Mouse (Mus musculus): ENCODE data around the gene Ttc8. TPM values are rescaled to one million over a fixed set of nuclear protein-coding genes. Genes with fewer than 3 reads are reported as not detected.

The Ttc8 gene
- polyA plus RNA-seq, 1 experiment from 2014 or later = 3.3 TPM

DNA sequence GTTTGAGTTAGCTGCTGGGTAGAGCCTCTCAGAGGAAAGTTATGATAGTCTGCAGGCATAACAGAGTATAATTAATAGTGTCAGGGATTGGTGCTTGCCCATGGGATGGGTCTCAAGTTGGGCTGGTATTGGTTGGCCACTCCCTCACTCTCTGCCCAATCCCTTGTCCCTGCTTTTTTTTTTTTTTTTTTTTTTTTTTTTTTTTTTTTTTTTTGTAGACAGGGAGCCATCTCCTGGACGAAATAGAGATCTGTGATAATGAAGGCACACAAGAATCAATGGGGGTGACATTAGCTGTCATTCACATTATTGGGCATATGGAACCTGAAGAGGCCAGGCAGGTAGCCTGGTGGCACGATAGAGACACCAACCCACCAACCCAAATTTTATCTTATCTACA lies 79.9 kb downstream of the Ttc8 start:
- Histone ChIP-seq H3K9ac (no peak overlapping the region), H3K36me3 (no peaks in the 10 kb centered on the region), H3K27me3 (no peaks in the 10 kb centered on the region), H3K4me3 (replicated peaks) (no peak overlapping the region), H3K27ac (no peak overlapping the region), H3K9me3 (replicated peaks) (no peaks in the 10 kb centered on the region), H3K4me1 (replicated peaks) (peaks cover 22% of the 10 kb centered on the region), H3K4me2 (no peak overlapping the region)
- ATAC-seq (ENCODE audit: low read depth) (no peak), DNase-seq (no peak)
- 49% methylated on average over 2 of the region's 2 CpGs for WGBS (ENCODE audit: insufficient replicate concordance)

DNA sequence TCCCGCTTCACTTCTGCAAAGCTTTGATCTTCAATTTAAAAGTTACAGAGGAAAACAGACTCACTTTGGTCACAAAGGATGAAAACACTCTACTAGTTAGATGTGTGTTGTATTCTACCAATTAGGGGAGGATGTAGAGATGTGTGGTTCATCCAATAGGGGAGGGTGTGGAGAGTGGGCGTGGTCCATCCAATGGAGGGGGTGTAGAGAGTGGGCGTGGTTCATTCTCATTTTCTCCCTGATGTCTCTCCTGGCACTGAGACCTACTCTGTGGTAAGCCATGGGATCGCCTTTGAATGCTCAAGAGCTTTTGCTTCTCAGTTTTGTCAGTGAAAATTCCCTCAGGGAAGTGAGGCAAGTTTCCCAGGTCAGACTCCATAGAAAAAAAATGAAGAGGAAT lies 82.7 kb downstream of the Ttc8 start:
- H3K27ac ChIP-seq = no peak overlapping the region
- no peaks in the 10 kb centered on the region for H3K36me3 ChIP-seq
- DNase-seq (no peak), ATAC-seq (ENCODE audit: low read depth) (no peak)
- no peak overlapping the region for H3K4me3 ChIP-seq (replicated peaks)
- H3K9me3 ChIP-seq (replicated peaks) = no peaks in the 10 kb centered on the region
- WGBS (ENCODE audit: insufficient replicate concordance) = 50% methylated on average over 4 of the region's 4 CpGs
- no peak overlapping the region for H3K4me2 ChIP-seq
- no peaks in the 10 kb centered on the region for H3K27me3 ChIP-seq
- no peak overlapping the region for H3K9ac ChIP-seq
- peaks cover 7% of the 10 kb centered on the region; the same call in 1 of the 2 replicates for H3K4me1 ChIP-seq (replicated peaks)

DNA sequence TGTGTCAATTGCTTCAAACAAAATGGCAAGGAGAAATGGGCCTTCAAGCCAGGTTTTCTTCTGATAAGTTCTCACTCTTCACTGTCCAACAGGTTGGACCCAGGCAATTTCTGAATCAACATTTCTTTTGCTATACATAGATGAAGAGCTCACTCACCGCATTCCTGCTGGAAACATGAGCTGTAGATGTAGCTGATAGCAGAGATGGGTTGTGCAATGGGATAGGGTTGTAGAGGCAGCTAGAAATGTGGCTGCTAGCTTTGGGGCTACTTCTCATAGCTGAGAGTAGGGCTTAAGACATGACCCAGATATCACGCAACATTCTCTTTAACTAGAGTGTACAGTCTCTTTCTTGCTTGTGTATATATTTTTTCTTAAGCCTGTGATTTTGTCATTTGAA lies 84.4 kb downstream of the Ttc8 start:
- WGBS (ENCODE audit: insufficient replicate concordance) = 71% methylated on average over 2 of the region's 2 CpGs
- no peak for DNase-seq
- no peaks in the 10 kb centered on the region for H3K27me3 ChIP-seq
- no peaks in the 10 kb centered on the region for H3K9me3 ChIP-seq (replicated peaks)
- H3K4me3 ChIP-seq (replicated peaks) = no peak overlapping the region
- H3K36me3 ChIP-seq = no peaks in the 10 kb centered on the region
- no peak overlapping the region for H3K9ac ChIP-seq
- H3K4me2 ChIP-seq = no peak overlapping the region
- H3K27ac ChIP-seq = no peak overlapping the region
- no peaks in the 10 kb centered on the region for H3K4me1 ChIP-seq (replicated peaks)
- no peak for ATAC-seq (ENCODE audit: low read depth)

DNA sequence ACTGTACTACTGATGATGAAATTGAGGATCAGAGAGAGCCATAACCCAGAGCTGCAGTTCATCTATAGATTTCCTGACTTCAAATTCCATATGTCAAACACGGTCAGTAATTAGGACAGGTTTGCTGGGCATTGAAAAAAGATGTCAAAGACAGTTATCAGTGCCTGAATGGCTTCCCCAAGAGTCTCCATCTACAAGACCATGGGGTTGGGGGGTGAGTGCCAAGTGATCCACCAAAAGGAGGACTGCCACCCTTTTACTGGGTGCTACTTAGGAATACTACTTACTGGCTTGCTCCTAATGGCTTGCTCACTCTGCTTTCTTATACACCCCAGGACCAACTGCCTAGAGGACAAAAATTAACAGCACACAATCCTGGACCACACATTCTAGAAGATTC lies 88.4 kb downstream of the Ttc8 start:
- 0 out of 2 replicates have a peak, but pooled peaks cover 4% of the 10 kb centered on the region for H3K27me3 ChIP-seq
- DNase-seq (no peak), ATAC-seq (ENCODE audit: low read depth) (no peak)
- H3K4me3 ChIP-seq (replicated peaks) = no peak overlapping the region
- no peak overlapping the region for H3K9ac ChIP-seq
- no peak overlapping the region for H3K27ac ChIP-seq
- no peaks in the 10 kb centered on the region for H3K36me3 ChIP-seq
- no peaks in the 10 kb centered on the region for H3K9me3 ChIP-seq (replicated peaks)
- 68% methylated on average over 1 of the region's 1 CpGs for WGBS (ENCODE audit: insufficient replicate concordance)
- H3K4me1 ChIP-seq (replicated peaks) = no peaks in the 10 kb centered on the region
- no peak overlapping the region for H3K4me2 ChIP-seq

DNA sequence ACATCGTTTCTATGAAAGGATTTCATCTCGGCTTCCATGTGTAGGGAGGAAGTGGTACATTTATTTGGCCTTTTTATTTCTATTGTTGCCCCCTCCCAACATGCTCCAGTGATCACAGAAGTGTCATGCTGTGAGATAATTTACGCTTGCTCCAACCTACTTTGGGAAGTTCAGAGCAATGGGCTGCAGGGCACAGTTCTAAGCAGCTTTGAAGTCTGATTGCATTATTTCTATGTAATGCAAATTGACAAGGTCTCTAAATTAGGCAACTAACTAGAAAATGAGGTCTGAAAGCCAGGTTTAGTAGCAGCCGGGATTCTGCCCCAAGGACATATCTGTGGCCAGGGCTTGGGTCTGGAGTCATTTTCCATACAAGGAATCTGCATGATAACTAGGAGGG lies 89.1 kb downstream of the Ttc8 start:
- DNase-seq (no peak), ATAC-seq (ENCODE audit: low read depth) (no peak)
- WGBS (ENCODE audit: insufficient replicate concordance) = 71% methylated on average over 4 of the region's 4 CpGs
- Histone ChIP-seq H3K9ac (no peak overlapping the region), H3K4me2 (no peak overlapping the region), H3K36me3 (no peaks in the 10 kb centered on the region), H3K27ac (no peak overlapping the region), H3K9me3 (replicated peaks) (no peaks in the 10 kb centered on the region), H3K4me3 (replicated peaks) (no peak overlapping the region), H3K4me1 (replicated peaks) (no peaks in the 10 kb centered on the region), H3K27me3 (0 out of 2 replicates have a peak, but pooled peaks cover 4% of the 10 kb centered on the region)

DNA sequence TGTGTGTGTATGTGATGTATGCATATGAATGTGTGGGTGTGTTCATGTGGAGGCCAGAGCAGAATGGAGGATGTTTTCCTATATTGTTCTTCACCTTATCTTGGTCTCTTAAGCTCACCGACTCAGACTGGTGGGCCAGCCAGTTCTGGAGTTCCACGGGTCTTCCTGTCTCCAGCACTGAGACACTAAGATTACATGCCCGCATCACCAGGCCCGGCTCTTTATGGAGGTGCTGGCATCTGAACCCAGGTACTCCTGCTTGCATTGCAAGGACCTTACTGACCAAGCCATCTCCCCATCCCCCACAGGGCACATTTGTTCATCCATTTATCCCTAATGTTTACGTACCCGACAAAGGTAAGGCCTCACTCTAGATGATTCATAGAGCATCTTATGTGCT lies 89.7 kb downstream of the Ttc8 start:
- no peak for DNase-seq

DNA sequence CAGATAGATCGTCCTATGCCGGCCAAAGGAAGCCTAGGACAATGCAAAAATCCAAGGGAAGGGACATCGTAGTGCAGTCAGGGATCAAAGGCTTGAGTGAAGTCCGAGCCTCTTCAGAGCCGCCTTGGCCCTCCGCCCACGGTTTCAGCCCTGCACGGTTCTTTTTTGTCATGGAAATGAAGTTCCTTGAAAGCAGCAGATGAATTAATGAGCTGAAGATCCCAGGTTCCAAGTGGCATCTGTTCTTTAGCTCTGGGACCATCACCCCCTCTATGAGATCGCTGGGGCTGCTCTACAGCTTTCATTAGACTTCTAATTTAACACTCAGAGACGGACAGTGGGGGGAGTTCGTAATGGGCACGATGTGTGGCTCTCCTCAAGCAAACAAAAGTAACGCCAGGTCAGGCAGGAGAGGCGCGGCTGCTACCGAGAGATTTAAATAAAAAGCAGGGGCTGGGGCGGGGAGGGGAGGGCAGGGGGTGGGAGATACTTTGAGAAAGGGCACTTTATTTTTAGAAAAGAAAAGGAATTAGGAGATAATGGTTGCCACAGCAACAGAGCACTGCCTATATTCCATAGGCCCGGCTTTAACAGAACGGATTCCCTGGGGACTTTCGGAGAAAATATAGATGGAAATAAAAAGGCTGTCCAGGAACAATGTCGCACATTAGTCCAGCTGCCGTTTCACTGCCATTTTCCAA lies 90.9 kb downstream of the Ttc8 start:
- ATAC-seq (ENCODE audit: low read depth) (no peak), DNase-seq (no peak)
- H3K4me1 ChIP-seq (replicated peaks) = no peaks in the 10 kb centered on the region
- H3K9ac ChIP-seq = no peak overlapping the region
- no peak overlapping the region for H3K4me2 ChIP-seq
- H3K9me3 ChIP-seq (replicated peaks) = no peaks in the 10 kb centered on the region
- no peaks in the 10 kb centered on the region for H3K36me3 ChIP-seq
- 27% methylated on average over 22 of the region's 22 CpGs for WGBS (ENCODE audit: insufficient replicate concordance)
- no peak overlapping the region for H3K27ac ChIP-seq
- no peak overlapping the region for H3K4me3 ChIP-seq (replicated peaks)
- H3K27me3 ChIP-seq = 0 out of 2 replicates have a peak, but pooled peaks cover 4% of the 10 kb centered on the region

More for the DNA sequence above, 89.7 kb downstream of the Ttc8 start:
- ATAC-seq (ENCODE audit: low read depth) = no peak
- no peaks in the 10 kb centered on the region for H3K4me1 ChIP-seq (replicated peaks)
- WGBS (ENCODE audit: insufficient replicate concordance) = 80% methylated on average over 6 of the region's 6 CpGs
- H3K9me3 ChIP-seq (replicated peaks) = no peaks in the 10 kb centered on the region
- H3K27me3 ChIP-seq = 0 out of 2 replicates have a peak, but pooled peaks cover 4% of the 10 kb centered on the region
- no peak overlapping the region for H3K9ac ChIP-seq
- no peak overlapping the region for H3K27ac ChIP-seq
- H3K36me3 ChIP-seq = no peaks in the 10 kb centered on the region
- H3K4me3 ChIP-seq (replicated peaks) = no peak overlapping the region
- H3K4me2 ChIP-seq = no peak overlapping the region

DNA sequence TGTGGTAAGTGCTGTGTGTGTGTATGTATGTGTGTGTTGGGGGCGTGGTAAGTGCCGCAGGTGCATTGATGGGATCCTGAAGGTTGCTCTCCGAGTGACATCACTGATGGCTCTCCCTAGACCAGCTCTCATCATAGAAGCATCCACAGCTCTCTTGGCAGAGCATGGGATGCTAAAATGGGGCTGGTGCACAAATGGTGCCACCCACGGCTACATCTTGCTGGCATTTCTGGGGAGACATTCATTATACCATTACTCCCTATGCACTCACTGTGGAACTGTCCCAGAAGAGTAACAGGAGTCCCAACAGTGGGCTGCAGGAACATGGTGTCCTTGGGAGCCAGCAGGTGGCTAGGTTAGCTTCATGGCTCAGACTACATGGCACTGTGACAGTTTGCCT lies 95.5 kb downstream of the Ttc8 start:
- DNase-seq (no peak), ATAC-seq (ENCODE audit: low read depth) (no peak)
- Histone ChIP-seq H3K9ac (no peak overlapping the region), H3K4me1 (replicated peaks) (no peaks in the 10 kb centered on the region), H3K36me3 (no peaks in the 10 kb centered on the region), H3K27me3 (0 out of 2 replicates have a peak, but pooled peaks cover 4% of the 10 kb centered on the region), H3K9me3 (replicated peaks) (no peaks in the 10 kb centered on the region), H3K4me3 (replicated peaks) (no peak overlapping the region), H3K27ac (no peak overlapping the region), H3K4me2 (no peak overlapping the region)
- 76% methylated on average over 4 of the region's 4 CpGs for WGBS (ENCODE audit: insufficient replicate concordance)

DNA sequence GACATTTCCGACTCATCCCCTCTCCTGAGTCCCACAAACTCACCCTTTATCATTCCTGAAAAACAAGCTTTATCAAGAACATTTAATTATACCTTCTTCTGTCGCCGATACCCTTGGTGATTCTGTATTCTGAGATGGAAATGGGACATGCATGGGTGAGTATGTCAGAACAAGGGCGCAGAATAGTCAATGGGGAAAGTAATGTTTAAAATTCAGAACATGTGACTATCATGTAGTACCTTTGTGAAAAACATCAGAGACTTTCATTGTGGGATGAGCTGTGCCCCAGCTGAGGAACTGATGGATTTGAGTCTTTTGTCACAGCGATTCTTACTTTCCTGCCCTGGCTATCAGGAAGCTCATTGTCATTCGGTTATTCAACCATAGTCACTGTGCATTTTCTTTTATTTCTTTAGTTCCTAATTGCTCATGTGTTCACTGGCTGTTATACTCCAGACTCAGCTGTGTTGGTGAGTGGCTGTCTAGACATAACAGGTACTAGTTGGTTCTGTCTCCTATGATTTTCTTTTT lies 104.1 kb downstream of the Ttc8 start:
- WGBS (ENCODE audit: insufficient replicate concordance) = 69% methylated on average over 6 of the region's 6 CpGs
- H3K36me3 ChIP-seq = no peaks in the 10 kb centered on the region
- H3K9ac ChIP-seq = no peak overlapping the region
- H3K27ac ChIP-seq = no peak overlapping the region
- no peaks in the 10 kb centered on the region for H3K4me1 ChIP-seq (replicated peaks)
- ATAC-seq (ENCODE audit: low read depth) (no peak), DNase-seq (no peak)
- H3K9me3 ChIP-seq (replicated peaks) = no peaks in the 10 kb centered on the region
- no peaks in the 10 kb centered on the region; the same call in 1 of the 2 replicates for H3K27me3 ChIP-seq
- H3K4me3 ChIP-seq (replicated peaks) = no peak overlapping the region
- no peak overlapping the region for H3K4me2 ChIP-seq

DNA sequence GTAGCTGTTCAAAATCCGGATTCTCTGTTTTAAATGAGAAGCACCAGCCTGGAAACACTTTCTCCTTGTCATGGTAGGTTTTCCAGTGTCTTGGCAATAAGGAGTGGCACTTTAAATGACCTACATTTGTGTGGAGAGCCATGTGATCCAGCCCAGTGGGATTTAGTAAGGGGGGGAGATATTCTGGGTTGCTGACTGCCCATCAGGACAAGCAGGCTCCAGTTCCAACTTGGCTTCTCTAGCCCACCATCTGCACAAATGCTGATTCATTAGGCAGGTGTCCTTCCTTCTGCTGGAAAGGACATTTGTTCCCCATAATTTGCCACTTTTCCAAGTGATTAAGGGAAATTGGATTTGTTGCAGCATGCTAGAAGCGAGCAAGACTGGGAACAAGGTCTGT lies 105.9 kb downstream of the Ttc8 start:
- H3K27ac ChIP-seq = no peak overlapping the region
- H3K4me2 ChIP-seq = no peak overlapping the region
- H3K9me3 ChIP-seq (replicated peaks) = no peaks in the 10 kb centered on the region
- WGBS (ENCODE audit: insufficient replicate concordance) = 47% methylated on average over 2 of the region's 2 CpGs
- H3K36me3 ChIP-seq = no peaks in the 10 kb centered on the region
- no peak overlapping the region for H3K9ac ChIP-seq
- no peaks in the 10 kb centered on the region for H3K4me1 ChIP-seq (replicated peaks)
- DNase-seq = no peak
- no peaks in the 10 kb centered on the region; the same call in 1 of the 2 replicates for H3K27me3 ChIP-seq
- no peak overlapping the region for H3K4me3 ChIP-seq (replicated peaks)
- no peak for ATAC-seq (ENCODE audit: low read depth)

DNA sequence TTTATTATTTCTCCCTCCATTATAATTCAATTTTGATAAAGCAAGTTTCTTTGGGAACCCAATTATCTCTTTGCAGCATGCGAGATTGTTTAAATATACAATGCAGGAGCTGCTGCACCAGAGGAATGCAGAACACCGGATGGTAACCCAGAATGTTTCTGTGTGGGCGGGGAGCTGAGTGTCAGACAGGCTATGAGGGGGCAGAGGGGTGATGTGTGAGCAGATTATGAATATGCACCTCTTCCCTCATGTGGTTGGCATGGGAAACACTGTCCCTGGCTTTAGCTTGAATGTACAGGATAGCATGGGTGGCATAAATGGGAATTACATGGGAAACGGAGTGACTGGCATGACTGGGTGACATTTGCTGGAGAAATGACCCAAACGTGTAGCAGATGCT lies 108.3 kb downstream of the Ttc8 start:
- no peaks in the 10 kb centered on the region; the same call in 1 of the 2 replicates for H3K27me3 ChIP-seq
- no peak overlapping the region for H3K4me2 ChIP-seq
- no peaks in the 10 kb centered on the region for H3K9me3 ChIP-seq (replicated peaks)
- H3K4me3 ChIP-seq (replicated peaks) = no peak overlapping the region
- H3K36me3 ChIP-seq = no peaks in the 10 kb centered on the region
- 44% methylated on average over 5 of the region's 5 CpGs for WGBS (ENCODE audit: insufficient replicate concordance)
- DNase-seq (no peak), ATAC-seq (ENCODE audit: low read depth) (no peak)
- H3K4me1 ChIP-seq (replicated peaks) = no peaks in the 10 kb centered on the region
- H3K9ac ChIP-seq = no peak overlapping the region
- H3K27ac ChIP-seq = no peak overlapping the region

DNA sequence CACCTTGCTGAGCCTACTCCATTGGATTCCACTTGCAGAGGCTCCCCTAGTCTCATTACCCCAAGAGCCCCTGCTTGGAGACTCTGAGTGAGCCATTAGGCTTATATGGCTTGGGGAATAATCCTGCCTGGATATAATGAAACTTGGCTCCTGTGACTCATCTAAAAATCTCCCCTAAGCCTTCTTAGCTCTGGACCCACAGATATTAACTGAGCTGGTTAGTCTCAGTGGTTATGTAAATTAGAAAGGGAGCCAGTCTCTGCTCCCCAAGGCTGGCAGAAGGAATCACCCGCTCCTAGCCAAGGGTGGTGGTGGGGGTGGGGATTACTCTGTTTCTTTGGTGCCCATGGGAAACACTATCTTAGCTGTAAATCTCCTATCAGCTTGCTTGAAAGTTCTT lies 109.6 kb downstream of the Ttc8 start:
- Histone ChIP-seq H3K9me3 (replicated peaks) (no peaks in the 10 kb centered on the region), H3K27ac (no peak overlapping the region), H3K9ac (no peak overlapping the region), H3K27me3 (no peaks in the 10 kb centered on the region; the same call in 1 of the 2 replicates), H3K36me3 (no peaks in the 10 kb centered on the region), H3K4me2 (no peak overlapping the region), H3K4me3 (replicated peaks) (no peak overlapping the region), H3K4me1 (replicated peaks) (no peaks in the 10 kb centered on the region)
- DNase-seq (no peak), ATAC-seq (ENCODE audit: low read depth) (no peak)
- WGBS (ENCODE audit: insufficient replicate concordance) = 53% methylated on average over 1 of the region's 1 CpGs
